Mouse (Mus musculus) MEL (cell line): ENCODE measurements around the gene Olfr1240. TPM values are rescaled to one million over a fixed set of nuclear protein-coding genes. Genes with fewer than 3 reads are reported as not detected.

ENCODE experiments used
- DNase-seq: peaks from one replicate; pipeline ENCODE4 v3.0.0; 2011; ENCODE audit warnings: low read depth, low spot score
- H3K27ac ChIP-seq: 2 replicates; pipeline ENCODE4 v1.5.1; 2012; ENCODE audit warnings: low read depth, mild to moderate bottlenecking, control low read depth, low read length, moderate library complexity; ENCODE audit not compliant: control insufficient read depth
- H3K27me3 ChIP-seq, 2 experiments: fragments of 150-350 bp in 1 of 2; sonication (generic) in 1 of 2; 2 replicates each; pipeline ENCODE4 v1.6.1; 2012; ENCODE audit warnings: low read length in 2 of 2, mild to moderate bottlenecking in 2 of 2, improper control_type of control experiment in 1 of 2, moderate library complexity in 1 of 2; ENCODE audit not compliant: insufficient read depth in 2 of 2, control insufficient read depth in 1 of 2
- H3K36me3 ChIP-seq, 2 experiments: 2 replicates each; pipeline ENCODE4 v1.6.1; 2012 to 2014; ENCODE audit warnings: low read length in 2 of 2, improper control_type of control experiment in 1 of 2, inconsistent platforms in 1 of 2, mild to moderate bottlenecking in 1 of 2; ENCODE audit not compliant: insufficient read depth in 2 of 2, control insufficient read depth in 1 of 2
- H3K4me1 ChIP-seq, 2 experiments: fragments of 150-350 bp in 1 of 2; sonication (generic) in 1 of 2; 2 replicates each; pipeline ENCODE4 v1.6.1; 2012; ENCODE audit warnings: low read length in 2 of 2, improper control_type of control experiment in 1 of 2, mild to moderate bottlenecking in 1 of 2; ENCODE audit not compliant: insufficient read depth in 2 of 2, control insufficient read depth in 1 of 2
- H3K4me3 ChIP-seq, 2 experiments: fragments of 150-350 bp in 1 of 2; sonication (generic) in 1 of 2; 2 replicates each; pipeline ENCODE4 v1.5.1; 2012; ENCODE audit warnings: low read depth in 2 of 2, low read length in 2 of 2, mild to moderate bottlenecking in 2 of 2, moderate library complexity in 2 of 2, control low read depth in 1 of 2, improper control_type of control experiment in 1 of 2; ENCODE audit not compliant: control insufficient read depth in 1 of 2, insufficient read depth in 1 of 2
- H3K79me2 ChIP-seq: 2 replicates; pipeline ENCODE4 v1.6.1; 2012; ENCODE audit warnings: mild to moderate bottlenecking, low read length, moderate library complexity; ENCODE audit not compliant: control insufficient read depth, poor library complexity, insufficient read depth
- H3K9ac ChIP-seq: 2 replicates; pipeline ENCODE4 v1.6.1; 2012; ENCODE audit warnings: low read depth, mild to moderate bottlenecking, control low read depth, low read length, moderate library complexity; ENCODE audit not compliant: control insufficient read depth, poor library complexity, severe bottlenecking
- H3K9me3 ChIP-seq: fragments of 150-350 bp; sonication (generic); replicated peaks from 2 replicates; pipeline ENCODE4 v1.6.1; 2012; ENCODE audit warnings: mild to moderate bottlenecking, low read length, improper control_type of control experiment, moderate library complexity; ENCODE audit not compliant: insufficient read depth
- BHLHE40 ChIP-seq: IDR thresholded peaks from 2 replicates; pipeline ENCODE4 v1.6.1; 2012; ENCODE audit warnings: low read depth, mild to moderate bottlenecking, inconsistent platforms, low read length, improper control_type of control experiment, borderline replicate concordance
- E2F4 ChIP-seq: IDR thresholded peaks from 2 replicates; pipeline ENCODE4 v1.6.1; 2011; ENCODE audit warnings: low read depth, low read length, improper control_type of control experiment, borderline replicate concordance
- ELF1 ChIP-seq: IDR thresholded peaks from 2 replicates; pipeline ENCODE4 v1.6.1; 2014; ENCODE audit warnings: low read depth, mild to moderate bottlenecking, inconsistent platforms, low read length, improper control_type of control experiment, moderate library complexity
- EP300 ChIP-seq, 2 experiments: IDR thresholded peaks; 2 replicates each; pipeline ENCODE4 v1.6.1; 2011; ENCODE audit warnings: improper control_type of control experiment in 2 of 2, low read length in 2 of 2, low read depth in 1 of 2, mild to moderate bottlenecking in 1 of 2
- GABPA ChIP-seq: IDR thresholded peaks from 2 replicates; pipeline ENCODE4 v1.6.1; 2012; ENCODE audit warnings: low read depth, mild to moderate bottlenecking, inconsistent platforms, low read length, improper control_type of control experiment, moderate library complexity
- HCFC1 ChIP-seq: IDR thresholded peaks from 2 replicates; pipeline ENCODE4 v1.6.1; 2012; ENCODE audit warnings: low read depth, mild to moderate bottlenecking, inconsistent platforms, low read length, improper control_type of control experiment, moderate library complexity
- JUND ChIP-seq: IDR thresholded peaks from 2 replicates; pipeline ENCODE4 v1.6.1; 2011; ENCODE audit warnings: low read depth, mild to moderate bottlenecking, improper control_type of control experiment, low read length
- POLR2A ChIP-seq, 2 experiments: IDR thresholded peaks; 2 replicates each; pipeline ENCODE4 v1.6.1; 2011 to 2012; ENCODE audit warnings: low read length in 2 of 2, mild to moderate bottlenecking in 2 of 2, control low read depth in 1 of 2, improper control_type of control experiment in 1 of 2, low read depth in 1 of 2, moderate library complexity in 1 of 2; ENCODE audit not compliant: control insufficient read depth in 1 of 2, insufficient read depth in 1 of 2, poor library complexity in 1 of 2
- POLR2AphosphoS5 ChIP-seq: IDR thresholded peaks from 2 replicates; pipeline ENCODE4 v1.6.1; 2012; ENCODE audit warnings: low read depth, borderline replicate concordance, mild to moderate bottlenecking, inconsistent platforms, low read length, moderate library complexity, mixed read lengths
- SIN3A ChIP-seq: IDR thresholded peaks from 2 replicates; pipeline ENCODE4 v1.6.1; 2012; ENCODE audit warnings: low read length, improper control_type of control experiment, inconsistent platforms
- TAL1 ChIP-seq: IDR thresholded peaks from 2 replicates; pipeline ENCODE4 v1.6.1; 2012; ENCODE audit warnings: mild to moderate bottlenecking, inconsistent platforms, low read length, moderate library complexity, mixed read lengths
- USF1 ChIP-seq: IDR thresholded peaks from 2 replicates; pipeline ENCODE4 v1.6.1; 2014; ENCODE audit warnings: low read depth, mild to moderate bottlenecking, inconsistent platforms, low read length, improper control_type of control experiment, moderate library complexity
- ZC3H11A ChIP-seq: IDR thresholded peaks from 2 replicates; pipeline ENCODE4 v1.6.1; 2012; ENCODE audit warnings: low read depth, mild to moderate bottlenecking, inconsistent platforms, low read length, improper control_type of control experiment
- ZKSCAN1 ChIP-seq: IDR thresholded peaks from 2 replicates; pipeline ENCODE4 v1.6.1; 2012; ENCODE audit warnings: low read depth, mild to moderate bottlenecking, inconsistent platforms, low read length, improper control_type of control experiment, moderate library complexity
- polyA plus RNA-seq, 2 experiments: library from polyadenylated mRNA; stranded (reverse) in 1 of 2; unstranded in 1 of 2; fragments of >175 nt in 1 of 2; fragments of >200 nt in 1 of 2; gene quantifications; 2 replicates each; pipeline versions ENCODE4 v1.2.1 to v1.2.4; 2012; ENCODE audit warnings: low replicate concordance in 2 of 2, low read depth in 1 of 2; ENCODE audit not compliant: insufficient read length in 2 of 2, insufficient read depth in 1 of 2, missing spikeins in 1 of 2
- total RNA-seq: library from RNA; depleted of rRNA; stranded (reverse); fragments of 300-350 nt; gene quantifications from 2 replicates; pipeline ENCODE4 v1.2.3, GENCODE M21; 2012; rRNA removed

The Olfr1240 gene
- total and polyA plus RNA-seq, 3 experiments: not detected

DNA sequence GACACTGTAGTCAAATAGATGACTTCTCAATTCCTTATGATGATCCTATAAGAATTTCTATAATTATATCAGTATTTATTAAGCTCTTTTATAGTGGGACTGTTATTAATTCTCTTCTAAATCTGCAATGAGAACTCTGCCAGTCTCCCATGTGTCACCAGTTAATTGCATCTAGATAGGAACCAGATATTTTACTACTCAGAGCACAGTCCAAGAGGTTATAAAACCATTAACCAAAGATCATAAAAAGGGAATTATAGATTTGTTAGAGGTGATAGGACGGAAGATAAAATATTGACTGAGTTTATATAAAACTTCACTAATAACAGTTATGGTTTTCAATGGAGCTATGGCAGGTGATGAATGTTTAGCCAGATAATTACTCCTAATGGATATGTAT, 41.9 kb downstream of the Olfr1240 start:
- TF ChIP-seq POLR2AphosphoS5 (no peak), SIN3A (no peak), E2F4 (no peak), TAL1 (no peak), HCFC1 (no peak), BHLHE40 (no peak), USF1 (no peak), POLR2A (IDR thresholded peaks at IDR 0.05; ENCODE audit: control insufficient read depth in 1 of 2, insufficient read depth in 1 of 2, low read depth in 1 of 2, low read length in 2 of 2, poor library complexity in 1 of 2) (no peak), ZKSCAN1 (no peak), EP300 (IDR thresholded peaks at IDR 0.05; ENCODE audit: low read depth in 1 of 2, low read length in 2 of 2) (no peak), GABPA (no peak), ZC3H11A (no peak), ELF1 (no peak), JUND (no peak)
- no peaks in the 10 kb centered on the region for H3K79me2 ChIP-seq
- no peaks in the 10 kb centered on the region for H3K4me1 ChIP-seq
- H3K36me3 ChIP-seq: no peaks in the 10 kb centered on the region
- H3K9ac ChIP-seq: no peak overlapping the region
- H3K4me3 ChIP-seq: no peak overlapping the region
- no peaks in the 10 kb centered on the region for H3K27me3 ChIP-seq
- no peak for DNase-seq
- H3K27ac ChIP-seq: no peak overlapping the region
- no peaks in the 10 kb centered on the region for H3K9me3 ChIP-seq

Other genes starting within 250 kb of the Olfr1240 start
- gene Olfr1226, start 243.0 kb downstream of the Olfr1240 start, total RNA-seq: not detected in 2 replicates
- not detected for gene Olfr1226, start 243.0 kb downstream of the Olfr1240 start, polyA plus RNA-seq
- not detected in 2 replicates for gene Olfr1228, start 188.9 kb downstream of the Olfr1240 start, total RNA-seq
- not detected for gene Olfr1228, start 188.9 kb downstream of the Olfr1240 start, polyA plus RNA-seq
- gene Olfr1229, start 155.0 kb downstream of the Olfr1240 start, total RNA-seq: not detected in 2 replicates
- not detected for gene Olfr1229, start 155.0 kb downstream of the Olfr1240 start, polyA plus RNA-seq
- gene Olfr1230, start 145.7 kb downstream of the Olfr1240 start, total RNA-seq: not detected in 2 replicates
- gene Olfr1230, start 145.7 kb downstream of the Olfr1240 start, polyA plus RNA-seq: not detected
- gene Olfr1231, start 135.9 kb downstream of the Olfr1240 start, total RNA-seq: not detected in 2 replicates
- gene Olfr1231, start 135.9 kb downstream of the Olfr1240 start, polyA plus RNA-seq: not detected
- gene Olfr1232, start 113.3 kb downstream of the Olfr1240 start, total RNA-seq: not detected in 2 replicates
- not detected for gene Olfr1232, start 113.3 kb downstream of the Olfr1240 start, polyA plus RNA-seq
- not detected in 2 replicates for gene Olfr1233, start 100.6 kb downstream of the Olfr1240 start, total RNA-seq
- gene Olfr1233, start 100.6 kb downstream of the Olfr1240 start, polyA plus RNA-seq: not detected
- gene Olfr1234, start 78.1 kb downstream of the Olfr1240 start, total RNA-seq: not detected in 2 replicates
- gene Olfr1234, start 78.1 kb downstream of the Olfr1240 start, polyA plus RNA-seq: not detected
- not detected in 2 replicates for gene Olfr1238, start 33.3 kb downstream of the Olfr1240 start, total RNA-seq
- gene Olfr1238, start 33.3 kb downstream of the Olfr1240 start, polyA plus RNA-seq: under 1 TPM in 1 of 2 experiments, not detected in 1; 0.01 TPM
- not detected in 2 replicates for gene Olfr1239, start 22.6 kb downstream of the Olfr1240 start, total RNA-seq
- not detected for gene Olfr1239, start 22.6 kb downstream of the Olfr1240 start, polyA plus RNA-seq
- gene Olfr1241, start 44.1 kb upstream of the Olfr1240 start, total RNA-seq: not detected in 2 replicates
- not detected for gene Olfr1241, start 44.1 kb upstream of the Olfr1240 start, polyA plus RNA-seq
- not detected in 2 replicates for gene Olfr1242, start 55.3 kb upstream of the Olfr1240 start, total RNA-seq
- not detected for gene Olfr1242, start 55.3 kb upstream of the Olfr1240 start, polyA plus RNA-seq
- gene Olfr1243, start 88.5 kb upstream of the Olfr1240 start, total RNA-seq: not detected in 2 replicates
- gene Olfr1243, start 88.5 kb upstream of the Olfr1240 start, polyA plus RNA-seq: not detected
- gene Olfr1245, start 135.4 kb upstream of the Olfr1240 start, total RNA-seq: not detected in 2 replicates
- not detected for gene Olfr1245, start 135.4 kb upstream of the Olfr1240 start, polyA plus RNA-seq
- gene Olfr1246, start 150.2 kb upstream of the Olfr1240 start, total RNA-seq: not detected in 2 replicates
- not detected for gene Olfr1246, start 150.2 kb upstream of the Olfr1240 start, polyA plus RNA-seq
- gene Olfr1247, start 171.1 kb upstream of the Olfr1240 start, total RNA-seq: not detected in 2 replicates
- gene Olfr1247, start 171.1 kb upstream of the Olfr1240 start, polyA plus RNA-seq: not detected
- not detected in 2 replicates for gene Olfr1248, start 175.2 kb upstream of the Olfr1240 start, total RNA-seq
- gene Olfr1248, start 175.2 kb upstream of the Olfr1240 start, polyA plus RNA-seq: not detected
- not detected in 2 replicates for gene Olfr1249, start 192.0 kb upstream of the Olfr1240 start, total RNA-seq
- gene Olfr1249, start 192.0 kb upstream of the Olfr1240 start, polyA plus RNA-seq: not detected
- not detected in 2 replicates for gene Olfr1250, start 218.5 kb upstream of the Olfr1240 start, total RNA-seq
- not detected for gene Olfr1250, start 218.5 kb upstream of the Olfr1240 start, polyA plus RNA-seq
- not detected in 2 replicates for gene Olfr1251, start 228.9 kb upstream of the Olfr1240 start, total RNA-seq
- not detected for gene Olfr1251, start 228.9 kb upstream of the Olfr1240 start, polyA plus RNA-seq